Mouse (Mus musculus) limb, embryonic 13.5 days (tissue): ENCODE results near the gene Hif3a. TPM values are rescaled to one million over a fixed set of nuclear protein-coding genes. Genes with fewer than 3 reads are reported as not detected.
A peak's percentile ranks its signal among the peaks of the same experiment; 100 is the strongest.

Experiments used
- ATAC-seq: fragments of 200-750 bp; cut with Nextera tagmentation; 2 replicates; pipeline ENCODE4 v1.8.0; 2017; ENCODE audit warnings: low read depth, moderate number of reproducible peaks, moderate TSS enrichment; ENCODE audit not compliant: low FRiP score
- H3K27ac ChIP-seq: fragments of 300-500 bp; sonication (generic); 2 replicates; pipeline ENCODE4 v1.5.1; 2015; ENCODE audit warnings: inconsistent platforms, mild to moderate bottlenecking, moderate library complexity
- H3K27me3 ChIP-seq: fragments of 300-500 bp; sonication (generic); 2 replicates; pipeline ENCODE4 v1.6.1; 2015; ENCODE audit warnings: mild to moderate bottlenecking, inconsistent platforms
- H3K36me3 ChIP-seq: fragments of 300-500 bp; sonication (generic); 2 replicates; pipeline ENCODE4 v1.6.1; 2015; ENCODE audit warnings: inconsistent platforms, mild to moderate bottlenecking, moderate library complexity
- H3K4me1 ChIP-seq: fragments of 300-500 bp; sonication (generic); 2 replicates; pipeline ENCODE4 v1.6.1; 2015; ENCODE audit warnings: inconsistent platforms
- H3K4me2 ChIP-seq: fragments of 300-500 bp; sonication (generic); replicated peaks from 2 replicates; pipeline ENCODE4 v1.6.1; 2015; ENCODE audit warnings: inconsistent platforms, mild to moderate bottlenecking, moderate library complexity
- H3K4me3 ChIP-seq: fragments of 300-500 bp; sonication (generic); 2 replicates; pipeline ENCODE4 v1.5.1; 2015; ENCODE audit warnings: moderate library complexity, mild to moderate bottlenecking, inconsistent platforms
- H3K9ac ChIP-seq: fragments of 300-500 bp; sonication (generic); 2 replicates; pipeline ENCODE4 v1.6.1; 2015; ENCODE audit warnings: mild to moderate bottlenecking, inconsistent platforms
- H3K9me3 ChIP-seq: fragments of 300-500 bp; sonication (generic); 2 replicates; pipeline ENCODE4 v1.6.1; 2016; ENCODE audit warnings: inconsistent platforms
- WGBS: fragments of 180-500 bp; shearing (Covaris S2); methylation state at CpG from one replicate; pipeline ENCODE4 v1.1.7; 2015; 5-methylcytosine and 5-hydroxymethylcytosine counted together
- polyA plus RNA-seq: library from polyadenylated mRNA; unstranded; fragments of >200 nt; fragmentation: Nextera tagmentation; extraction: Ambion mirVana; gene quantifications from 2 replicates; pipeline ENCODE4 v1.2.1, GENCODE M21; 2015

Gene Hif3a
- polyA plus RNA-seq, 1 experiment from 2014 or later: 14.9 TPM

- Histone ChIP-seq H3K4me3 (no peak overlapping the region), H3K27me3 (no peaks in the 10 kb centered on the region), H3K4me1 (peaks cover 11% of the 10 kb centered on the region), H3K4me2 (no peak overlapping the region), H3K9ac (no peak overlapping the region), H3K36me3 (no peaks in the 10 kb centered on the region), H3K27ac (no peak overlapping the region), H3K9me3 (no peaks in the 10 kb centered on the region)
- 7% methylated on average over 2 of the region's 2 CpGs for WGBS
- 0 out of 2 replicates have a peak, but pooled peaks have one; percentile 16 for ATAC-seq
Observed at GRCm38 (mm10) chr7:17066412-17066811, 4.2 kb upstream of the Hif3a start.

- no peak overlapping the region for H3K4me3 ChIP-seq
- peaks cover 19% of the 10 kb centered on the region for H3K4me1 ChIP-seq
- H3K4me2 ChIP-seq: no peak overlapping the region
- WGBS: 83% methylated on average over 9 of the region's 9 CpGs
- H3K9me3 ChIP-seq: no peaks in the 10 kb centered on the region
- H3K27ac ChIP-seq: no peak overlapping the region
- H3K9ac ChIP-seq: no peak overlapping the region
- H3K27me3 ChIP-seq: no peaks in the 10 kb centered on the region
- no peak for ATAC-seq
- no peaks in the 10 kb centered on the region for H3K36me3 ChIP-seq
Observed at GRCm38 (mm10) chr7:17065620-17066019, 3.4 kb upstream of the Hif3a start.

GRCm38 (mm10) chr7:17062845-17063244 lies 618 bp upstream of the Hif3a start:
- H3K27me3 ChIP-seq: no peaks in the 10 kb centered on the region
- WGBS: 18% methylated on average over 11 of the region's 11 CpGs
- H3K4me2 ChIP-seq: peak overlapping the region; percentile 77
- H3K9me3 ChIP-seq: no peaks in the 10 kb centered on the region
- peak overlapping the region; percentile 50 for H3K9ac ChIP-seq
- peak overlapping the region; percentile 61 for H3K4me3 ChIP-seq
- ATAC-seq: peak; percentile 5; the same call in 1 of the 2 replicates
- peak overlapping the region; percentile 33; the same call in 1 of the 2 replicates for H3K27ac ChIP-seq
- H3K4me1 ChIP-seq: peaks cover 46% of the 10 kb centered on the region
- H3K36me3 ChIP-seq: no peaks in the 10 kb centered on the region

GRCm38 (mm10) chr7:17060782-17061605 lies 1.2 kb downstream of the Hif3a start:
- Histone ChIP-seq H3K9me3 (no peaks in the 10 kb centered on the region), H3K36me3 (no peaks in the 10 kb centered on the region), H3K4me2 (peak overlapping the region; percentile 77), H3K27ac (peak overlapping the region; percentile 95; the same call in 1 of the 2 replicates), H3K9ac (peak overlapping the region; percentile 76), H3K27me3 (no peaks in the 10 kb centered on the region), H3K4me3 (peak overlapping the region; percentile 61), H3K4me1 (peaks cover 65% of the 10 kb centered on the region)
- WGBS: 82% methylated on average over 22 of the region's 22 CpGs
- no peak for ATAC-seq

GRCm38 (mm10) chr7:17060031-17060781 lies 2.0 kb downstream of the Hif3a start:
- Histone ChIP-seq H3K9ac (peak overlapping the region; percentile 53), H3K4me3 (peak overlapping the region; percentile 61), H3K27ac (peak overlapping the region; percentile 95), H3K27me3 (no peaks in the 10 kb centered on the region), H3K4me1 (peaks cover 70% of the 10 kb centered on the region), H3K4me2 (peak overlapping the region; percentile 77), H3K36me3 (0 out of 2 replicates have a peak, but pooled peaks cover 2% of the 10 kb centered on the region), H3K9me3 (no peaks in the 10 kb centered on the region)
- WGBS: 28% methylated on average over 9 of the region's 9 CpGs
- ATAC-seq: no peak

GRCm38 (mm10) chr7:17059463-17059844 lies 2.8 kb downstream of the Hif3a start:
- ATAC-seq: no peak
- WGBS: 79% methylated on average over 3 of the region's 3 CpGs
- peaks cover 70% of the 10 kb centered on the region for H3K4me1 ChIP-seq
- H3K27ac ChIP-seq: peak overlapping the region; percentile 95
- no peaks in the 10 kb centered on the region for H3K27me3 ChIP-seq
- no peaks in the 10 kb centered on the region for H3K9me3 ChIP-seq
- peak overlapping the region; percentile 61 for H3K4me3 ChIP-seq
- no peak overlapping the region for H3K9ac ChIP-seq
- H3K36me3 ChIP-seq: peaks cover 7% of the 10 kb centered on the region
- peak overlapping the region; percentile 77 for H3K4me2 ChIP-seq

- 55% methylated on average over 8 of the region's 8 CpGs for WGBS
- peak overlapping the region; percentile 95 for H3K27ac ChIP-seq
- H3K4me2 ChIP-seq: peak overlapping the region; percentile 77
- H3K9me3 ChIP-seq: no peaks in the 10 kb centered on the region
- H3K36me3 ChIP-seq: peaks cover 12% of the 10 kb centered on the region
- peak overlapping the region; percentile 48; the same call in 1 of the 2 replicates for H3K9ac ChIP-seq
- H3K4me1 ChIP-seq: peaks cover 70% of the 10 kb centered on the region
- peak overlapping the region; percentile 26; the same call in 1 of the 2 replicates for H3K4me3 ChIP-seq
- H3K27me3 ChIP-seq: no peaks in the 10 kb centered on the region
- ATAC-seq: no peak
Observed at GRCm38 (mm10) chr7:17058816-17059462, 3.3 kb downstream of the Hif3a start.

- 2% methylated on average over 16 of the region's 16 CpGs for WGBS
- H3K27me3 ChIP-seq: no peaks in the 10 kb centered on the region
- peak overlapping the region; percentile 26 for H3K4me3 ChIP-seq
- peak overlapping the region; percentile 48 for H3K9ac ChIP-seq
- H3K4me1 ChIP-seq: peaks cover 70% of the 10 kb centered on the region
- H3K36me3 ChIP-seq: peaks cover 20% of the 10 kb centered on the region
- no peaks in the 10 kb centered on the region for H3K9me3 ChIP-seq
- ATAC-seq: peak; percentile 72
- peak overlapping the region; percentile 77 for H3K4me2 ChIP-seq
- H3K27ac ChIP-seq: peak overlapping the region; percentile 95
Observed at GRCm38 (mm10) chr7:17058071-17058689, 4.0 kb downstream of the Hif3a start.

GRCm38 (mm10) chr7:17056601-17057523 lies 5.4 kb downstream of the Hif3a start:
- H3K9ac ChIP-seq: peak overlapping the region; percentile 62
- no peaks in the 10 kb centered on the region for H3K9me3 ChIP-seq
- H3K4me3 ChIP-seq: peak overlapping the region; percentile 50
- 30% methylated on average over 14 of the region's 14 CpGs for WGBS
- peak overlapping the region; percentile 89 for H3K4me2 ChIP-seq
- peaks cover 64% of the 10 kb centered on the region for H3K4me1 ChIP-seq
- H3K27me3 ChIP-seq: no peaks in the 10 kb centered on the region
- peaks cover 25% of the 10 kb centered on the region for H3K36me3 ChIP-seq
- ATAC-seq: no peak
- peak overlapping the region; percentile 92 for H3K27ac ChIP-seq

- ATAC-seq: peak; percentile 70
- Histone ChIP-seq H3K9me3 (no peaks in the 10 kb centered on the region), H3K9ac (peak overlapping the region; percentile 62), H3K27ac (peak overlapping the region; percentile 92), H3K4me1 (peaks cover 57% of the 10 kb centered on the region), H3K4me3 (peak overlapping the region; percentile 50), H3K27me3 (no peaks in the 10 kb centered on the region), H3K4me2 (peak overlapping the region; percentile 89), H3K36me3 (peaks cover 29% of the 10 kb centered on the region)
- WGBS: 1% methylated on average over 42 of the region's 42 CpGs
Observed at GRCm38 (mm10) chr7:17056081-17056581, 6.1 kb downstream of the Hif3a start.
